Mouse (Mus musculus): ENCODE results near the gene Tecpr2. TPM values are rescaled to one million over a fixed set of nuclear protein-coding genes. Genes with fewer than 3 reads are reported as not detected.

Gene Tecpr2
- polyA plus RNA-seq, 2 experiments, result 1.1 to 2.3 TPM

DNA sequence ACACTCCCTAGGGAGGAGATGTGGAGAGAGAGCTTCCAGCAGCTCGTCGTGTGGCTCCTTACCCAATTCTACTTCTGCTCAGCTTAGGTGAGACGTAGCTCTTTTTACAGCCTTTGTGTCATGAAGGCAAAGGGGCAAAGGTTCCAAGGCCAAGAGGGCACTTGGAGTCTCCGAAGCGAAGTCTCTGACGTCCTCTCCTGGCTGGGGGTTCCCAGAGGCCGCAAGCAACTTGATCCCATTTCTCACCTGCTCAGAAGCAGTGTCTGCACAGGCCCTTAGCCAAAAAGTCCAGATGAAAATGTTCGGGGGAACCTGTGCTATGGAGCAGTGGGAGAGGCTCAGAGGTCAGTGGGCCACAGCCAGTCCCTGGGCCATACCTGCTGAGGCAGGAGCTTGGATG lies 94.0 kb downstream of the Tecpr2 start:
- Histone ChIP-seq H3K4me1 (replicated peaks; ENCODE audit: control insufficient read depth in 2 of 2, insufficient read depth in 2 of 2, low read length in 1 of 2) (peaks cover 10 to 11% of the 10 kb centered on the region in 2 experiments), H3K9ac (replicated peaks) (no peak overlapping the region), H3K4me2 (ENCODE audit: low read depth) (no peak overlapping the region), H3K4me3 (ENCODE audit: insufficient read depth in 1 of 2, low read depth in 2 of 2, low read length in 2 of 2) (no peak overlapping the region), H3K36me3 (replicated peaks; ENCODE audit: control insufficient read depth, insufficient read depth, low read depth) (no peaks in the 10 kb centered on the region), H3K9me3 (ENCODE audit: control insufficient read depth, low read length) (no peaks in the 10 kb centered on the region), H3K27ac (no peak overlapping the region), H3K27me3 (ENCODE audit: control insufficient read depth, insufficient read depth, low read length) (no peaks in the 10 kb centered on the region)
- 78% methylated on average over 8 of the region's 8 CpGs for WGBS (ENCODE audit: insufficient replicate concordance)
- TF ChIP-seq EP300 (IDR thresholded peaks at IDR 0.05; ENCODE audit: low read depth) (no peak), CTCF (IDR thresholded peaks at IDR 0.05; ENCODE audit: low read depth) (no peak)
- ATAC-seq (ENCODE audit: insufficient read depth) (no peak), DNase-seq (ENCODE audit: low read depth in 3 of 3, low spot score in 3 of 3) (no peak)

DNA sequence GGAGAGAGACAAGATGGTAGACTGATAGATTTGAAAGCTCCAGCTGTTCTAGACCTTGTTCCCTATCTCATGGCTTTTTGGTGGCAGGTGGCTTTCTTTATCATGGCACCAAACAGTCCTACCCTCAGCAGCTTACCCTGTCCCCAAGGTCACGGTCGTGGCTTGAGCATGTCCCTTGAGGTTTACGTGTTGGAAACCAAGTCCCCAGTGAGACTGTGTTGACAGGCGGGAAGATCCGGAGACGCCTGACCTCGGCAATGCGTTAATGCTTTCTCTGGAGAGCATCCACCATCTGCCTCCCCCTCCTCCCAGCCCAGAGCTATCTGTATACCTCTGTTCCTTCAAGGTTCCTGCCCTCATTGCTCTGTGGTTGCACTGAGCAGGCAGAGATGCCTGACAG lies 94.7 kb downstream of the Tecpr2 start:
- TF ChIP-seq EP300 (IDR thresholded peaks at IDR 0.05; ENCODE audit: low read depth) (no peak), CTCF (IDR thresholded peaks at IDR 0.05; ENCODE audit: low read depth) (no peak)
- ATAC-seq (ENCODE audit: insufficient read depth) (no peak), DNase-seq (ENCODE audit: low read depth in 3 of 3, low spot score in 3 of 3) (no peak)
- Histone ChIP-seq H3K27ac (no peak overlapping the region), H3K9ac (replicated peaks) (no peak overlapping the region), H3K27me3 (ENCODE audit: control insufficient read depth, insufficient read depth, low read length) (no peaks in the 10 kb centered on the region), H3K36me3 (replicated peaks; ENCODE audit: control insufficient read depth, insufficient read depth, low read depth) (no peaks in the 10 kb centered on the region), H3K4me1 (replicated peaks; ENCODE audit: control insufficient read depth in 2 of 2, insufficient read depth in 2 of 2, low read length in 1 of 2) (peaks cover 10 to 11% of the 10 kb centered on the region in 2 experiments), H3K9me3 (ENCODE audit: control insufficient read depth, low read length) (no peaks in the 10 kb centered on the region), H3K4me3 (ENCODE audit: insufficient read depth in 1 of 2, low read depth in 2 of 2, low read length in 2 of 2) (no peak overlapping the region), H3K4me2 (ENCODE audit: low read depth) (no peak overlapping the region)
- 77% methylated on average over 8 of the region's 8 CpGs for WGBS (ENCODE audit: insufficient replicate concordance)

DNA sequence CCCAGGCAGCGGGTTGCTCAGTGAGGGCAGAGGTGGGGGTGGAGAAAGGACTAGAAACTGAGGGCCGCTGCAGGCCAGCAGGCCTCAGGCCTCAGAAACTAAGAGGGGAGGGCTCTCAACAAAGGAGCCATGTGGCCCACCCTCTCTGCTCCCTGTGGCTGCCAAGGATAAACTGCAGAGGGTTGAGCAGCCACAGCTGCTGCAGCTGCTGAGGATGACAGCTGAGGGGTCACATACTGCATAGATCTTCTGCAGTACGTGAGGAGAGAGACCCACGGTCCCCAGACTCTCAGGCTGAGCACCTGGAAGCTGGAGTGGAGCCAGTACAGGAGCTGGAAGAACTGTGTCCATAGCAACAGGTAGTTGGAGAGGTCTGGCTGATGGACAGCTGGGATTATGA lies 95.5 kb downstream of the Tecpr2 start:
- no peak for ATAC-seq (ENCODE audit: insufficient read depth)
- 84% methylated on average over 4 of the region's 4 CpGs for WGBS (ENCODE audit: insufficient replicate concordance)

DNA sequence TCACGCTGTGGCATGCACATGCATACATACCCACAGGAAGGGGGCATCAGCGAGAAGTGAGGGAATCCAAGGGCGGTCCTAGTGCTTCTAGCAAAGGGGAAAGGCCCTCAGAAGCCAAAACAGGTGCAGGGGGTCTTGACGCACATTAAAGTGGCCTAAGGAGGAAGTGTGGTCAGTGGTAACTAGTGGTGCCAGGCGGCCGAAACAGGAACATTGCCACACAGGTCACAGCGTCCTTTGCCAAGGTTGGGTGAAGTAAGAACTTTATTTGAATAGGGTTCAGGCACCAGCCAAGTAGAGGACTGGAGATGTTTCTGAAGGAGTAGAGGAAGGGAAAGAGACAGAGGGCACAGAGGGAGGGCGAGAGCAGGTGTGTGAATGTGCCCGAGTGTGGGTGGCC lies 96.1 kb downstream of the Tecpr2 start:
- WGBS (ENCODE audit: insufficient replicate concordance), result 62% methylated on average over 9 of the region's 9 CpGs
- TF ChIP-seq CTCF (IDR thresholded peaks at IDR 0.05; ENCODE audit: low read depth) (no peak), EP300 (IDR thresholded peaks at IDR 0.05; ENCODE audit: low read depth) (no peak)
- Histone ChIP-seq H3K4me3 (ENCODE audit: insufficient read depth in 1 of 2, low read depth in 2 of 2, low read length in 2 of 2) (no peak overlapping the region), H3K4me2 (ENCODE audit: low read depth) (no peak overlapping the region), H3K9ac (replicated peaks) (no peak overlapping the region), H3K9me3 (ENCODE audit: control insufficient read depth, low read length) (no peaks in the 10 kb centered on the region), H3K27ac (no peak overlapping the region), H3K36me3 (replicated peaks; ENCODE audit: control insufficient read depth, insufficient read depth, low read depth) (no peaks in the 10 kb centered on the region), H3K27me3 (ENCODE audit: control insufficient read depth, insufficient read depth, low read length) (no peaks in the 10 kb centered on the region), H3K4me1 (replicated peaks; ENCODE audit: control insufficient read depth in 2 of 2, insufficient read depth in 2 of 2, low read length in 1 of 2) (peaks cover under 1% of the 10 kb centered on the region in 2 experiments; a peak in 3 of 4 replicates)
- DNase-seq (ENCODE audit: low read depth in 3 of 3, low spot score in 3 of 3), result no peak
- no peak for ATAC-seq (ENCODE audit: insufficient read depth)

More for the DNA sequence above, 95.5 kb downstream of the Tecpr2 start:
- Histone ChIP-seq H3K27ac (no peak overlapping the region), H3K9ac (replicated peaks) (no peak overlapping the region), H3K9me3 (ENCODE audit: control insufficient read depth, low read length) (no peaks in the 10 kb centered on the region), H3K4me3 (ENCODE audit: insufficient read depth in 1 of 2, low read depth in 2 of 2, low read length in 2 of 2) (no peak overlapping the region), H3K36me3 (replicated peaks; ENCODE audit: control insufficient read depth, insufficient read depth, low read depth) (no peaks in the 10 kb centered on the region), H3K27me3 (ENCODE audit: control insufficient read depth, insufficient read depth, low read length) (no peaks in the 10 kb centered on the region), H3K4me2 (ENCODE audit: low read depth) (no peak overlapping the region), H3K4me1 (replicated peaks; ENCODE audit: control insufficient read depth in 2 of 2, insufficient read depth in 2 of 2, low read length in 1 of 2) (peaks cover 6% of the 10 kb centered on the region in 2 experiments)
- TF ChIP-seq CTCF (IDR thresholded peaks at IDR 0.05; ENCODE audit: low read depth) (no peak), EP300 (IDR thresholded peaks at IDR 0.05; ENCODE audit: low read depth) (no peak)
- DNase-seq (ENCODE audit: low read depth in 3 of 3, low spot score in 3 of 3), result no peak

DNA sequence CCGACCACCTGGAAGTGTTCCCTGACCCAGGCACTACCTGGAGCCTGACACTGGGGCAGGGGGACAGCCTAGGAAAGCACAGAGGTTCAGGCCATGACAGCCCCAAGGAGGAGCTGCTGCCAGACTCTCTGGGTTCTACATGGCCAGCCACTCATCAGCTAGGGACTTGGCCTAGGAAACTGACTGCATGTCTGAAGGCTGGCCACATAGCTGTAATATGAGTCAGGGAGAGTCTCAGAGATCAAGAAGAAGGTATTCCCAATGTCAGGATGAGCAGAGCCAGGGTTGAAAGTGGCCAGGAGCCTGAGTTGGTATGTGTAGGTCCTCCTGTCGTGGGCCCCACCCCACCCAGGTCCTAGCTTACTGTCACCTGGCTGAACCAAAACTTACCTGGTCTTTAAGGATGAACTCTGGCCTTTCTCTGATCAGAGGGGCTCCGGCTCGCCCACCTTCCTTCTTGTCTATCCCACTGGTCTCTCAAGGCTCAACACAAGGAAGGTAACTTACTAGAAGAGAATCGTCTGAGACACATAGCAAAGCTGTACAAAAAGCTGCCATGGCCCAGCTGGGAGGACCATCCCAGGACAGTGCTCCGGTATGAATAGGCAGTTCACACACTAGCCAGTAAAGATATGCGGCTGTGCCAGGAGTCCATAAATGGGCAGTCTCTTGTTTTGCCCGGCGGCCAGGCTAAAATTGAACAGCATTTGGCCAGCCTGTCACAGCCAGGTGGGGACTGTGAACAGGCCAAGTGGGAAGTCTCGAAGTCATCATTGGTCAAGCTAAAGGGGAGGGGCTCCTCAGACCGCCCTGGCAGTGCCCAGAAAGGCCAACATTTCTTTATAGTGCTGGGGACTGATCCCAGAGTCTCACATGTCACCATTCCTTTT lies 97.7 kb downstream of the Tecpr2 start:
- ATAC-seq (ENCODE audit: insufficient read depth) (no peak), DNase-seq (ENCODE audit: low read depth in 3 of 3, low spot score in 3 of 3) (no peak)
- Histone ChIP-seq H3K4me1 (replicated peaks; ENCODE audit: control insufficient read depth in 2 of 2, insufficient read depth in 2 of 2, low read length in 1 of 2) (peaks cover 5 to 9% of the 10 kb centered on the region in 2 experiments), H3K27ac (no peak overlapping the region), H3K36me3 (replicated peaks; ENCODE audit: control insufficient read depth, insufficient read depth, low read depth) (no peaks in the 10 kb centered on the region), H3K4me2 (ENCODE audit: low read depth) (no peak overlapping the region), H3K9me3 (ENCODE audit: control insufficient read depth, low read length) (no peaks in the 10 kb centered on the region), H3K4me3 (ENCODE audit: insufficient read depth in 1 of 2, low read depth in 2 of 2, low read length in 2 of 2) (no peak overlapping the region), H3K9ac (replicated peaks) (no peak overlapping the region), H3K27me3 (ENCODE audit: control insufficient read depth, insufficient read depth, low read length) (no peaks in the 10 kb centered on the region)
- TF ChIP-seq EP300 (IDR thresholded peaks at IDR 0.05; ENCODE audit: low read depth) (no peak), CTCF (IDR thresholded peaks at IDR 0.05; ENCODE audit: low read depth) (no peak)
- 75% methylated on average over 11 of the region's 11 CpGs for WGBS (ENCODE audit: insufficient replicate concordance)
